Mouse (Mus musculus): ENCODE measurements around the gene Arhgap44. TPM values are rescaled to one million over a fixed set of nuclear protein-coding genes. Genes with fewer than 3 reads are reported as not detected.

The Arhgap44 gene
- polyA plus RNA-seq, 1 experiment: 1.1 TPM

DNA sequence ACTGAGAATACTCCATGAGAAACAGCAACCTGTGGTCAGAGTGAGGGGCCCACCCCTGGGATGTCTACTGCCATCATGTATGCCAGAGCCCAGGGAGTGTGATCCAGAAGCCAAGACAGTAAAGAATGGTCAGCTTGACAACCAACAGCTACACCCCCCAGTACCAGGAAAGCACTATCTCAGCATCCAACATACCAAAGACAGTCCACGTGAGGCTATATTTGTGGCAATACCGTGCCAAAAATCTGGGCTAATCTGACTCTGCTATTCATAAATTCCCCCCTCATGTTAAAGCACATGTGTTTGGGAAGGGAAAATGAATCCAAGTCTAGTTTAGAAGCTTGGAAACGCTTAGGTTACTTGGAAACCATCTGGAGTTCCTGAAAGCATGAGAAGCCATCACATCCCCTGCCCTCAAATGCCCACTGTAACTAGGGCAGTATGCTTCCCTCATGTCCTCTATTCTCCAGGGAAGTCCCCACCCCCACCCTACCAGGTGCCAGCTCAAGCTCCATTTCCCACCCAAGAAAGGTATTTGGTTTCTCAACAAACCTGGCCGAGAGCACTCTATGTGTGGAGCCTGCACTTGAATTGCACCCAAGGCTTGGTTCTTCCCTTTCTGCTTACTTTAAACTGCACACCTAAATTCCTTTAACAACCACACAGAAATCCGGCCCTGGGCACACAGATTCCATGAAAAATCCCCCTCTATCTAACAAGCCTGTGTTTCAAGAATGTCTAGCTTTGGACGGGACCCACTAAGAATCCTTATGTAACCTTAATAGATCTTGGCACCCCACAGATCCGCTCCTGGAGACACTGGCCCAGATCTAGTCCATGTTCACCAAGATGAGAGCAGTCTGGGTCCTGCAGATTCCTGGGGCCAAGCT, 1.5 kb downstream of the Arhgap44 start:
- no peak overlapping the region for H3K4me3 ChIP-seq (ENCODE audit: low read depth, low read length)

DNA sequence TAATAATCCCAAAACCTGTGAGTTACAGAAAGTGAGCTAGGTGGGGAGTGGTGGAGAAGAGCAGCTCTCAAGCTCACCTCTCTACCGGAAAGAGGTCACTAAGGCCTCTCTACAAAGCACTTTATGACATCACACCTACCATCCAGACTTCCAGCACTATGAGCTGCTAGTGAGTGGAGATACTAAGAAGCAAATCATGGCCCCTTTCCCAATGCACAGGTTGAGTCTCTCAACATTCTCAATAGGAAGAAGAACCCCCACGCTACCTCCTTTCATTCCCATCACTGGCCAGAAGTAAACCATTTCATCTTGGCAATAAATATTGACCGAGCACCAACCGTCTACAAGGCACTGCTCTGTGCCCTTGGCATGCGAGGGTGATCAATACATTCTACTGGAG, 3.0 kb downstream of the Arhgap44 start, which contains the start of gene 1700086D15Rik:
1700086D15Rik (minus strand) TSS at position 101 of the 400 bp plus-strand sequence.
- 80% methylated on average over 5 of the region's 5 CpGs for WGBS
- TF ChIP-seq POLR2A (IDR thresholded peaks at IDR 0.05; ENCODE audit: low read depth, low read length) (no peak), CTCF (IDR thresholded peaks at IDR 0.05; ENCODE audit: extremely low read depth, insufficient read length, insufficient replicate concordance, low read depth, low read length) (no peak)
- no peak within 1 kb of the TSS for H3K4me3 ChIP-seq (ENCODE audit: low read depth, low read length)

More for the DNA sequence above, 1.5 kb downstream of the Arhgap44 start:
- no peaks in the 10 kb centered on the region for H3K36me3 ChIP-seq (ENCODE audit: control insufficient read depth, insufficient read depth, low read length)
- 48% methylated on average over 7 of the region's 7 CpGs for WGBS
- no peaks in the 10 kb centered on the region for H3K4me1 ChIP-seq (ENCODE audit: control insufficient read depth, insufficient read depth, insufficient read length, low read length)
- H3K27ac ChIP-seq (ENCODE audit: insufficient read depth, low read depth, low read length): no peak overlapping the region
- H3K27me3 ChIP-seq (ENCODE audit: control insufficient read depth, insufficient read depth, low read length): no peaks in the 10 kb centered on the region
- TF ChIP-seq POLR2A (IDR thresholded peaks at IDR 0.05; ENCODE audit: low read depth, low read length) (no peak), CTCF (IDR thresholded peaks at IDR 0.05; ENCODE audit: extremely low read depth, insufficient read length, insufficient replicate concordance, low read depth, low read length) (no peak)

GRCm38 (mm10) chr11:65158658-65158990, 4.1 kb downstream of the Arhgap44 start:
- no peak overlapping the region for H3K27ac ChIP-seq (ENCODE audit: insufficient read depth, low read depth, low read length)
- no peak for TF ChIP-seq POLR2A (IDR thresholded peaks at IDR 0.05; ENCODE audit: low read depth, low read length)
- TF ChIP-seq CTCF (IDR thresholded peaks at IDR 0.05; ENCODE audit: extremely low read depth, insufficient read length, insufficient replicate concordance, low read depth, low read length): no peak
- no peak overlapping the region for H3K4me3 ChIP-seq (ENCODE audit: low read depth, low read length)
- H3K4me1 ChIP-seq (ENCODE audit: control insufficient read depth, insufficient read depth, insufficient read length, low read length): no peaks in the 10 kb centered on the region
- 90% methylated on average over 5 of the region's 5 CpGs for WGBS
- no peaks in the 10 kb centered on the region for H3K36me3 ChIP-seq (ENCODE audit: control insufficient read depth, insufficient read depth, low read length)
- H3K27me3 ChIP-seq (ENCODE audit: control insufficient read depth, insufficient read depth, low read length): no peaks in the 10 kb centered on the region

More for the DNA sequence above, 3.0 kb downstream of the Arhgap44 start, which contains the start of gene 1700086D15Rik:
- H3K36me3 ChIP-seq (ENCODE audit: control insufficient read depth, insufficient read depth, low read length): no peaks in the 10 kb centered on the region
- no peaks in the 10 kb centered on the region for H3K27me3 ChIP-seq (ENCODE audit: control insufficient read depth, insufficient read depth, low read length)
- no peak within 1 kb of the TSS for H3K27ac ChIP-seq (ENCODE audit: insufficient read depth, low read depth, low read length)
- H3K4me1 ChIP-seq (ENCODE audit: control insufficient read depth, insufficient read depth, insufficient read length, low read length): no peaks in the 10 kb centered on the region

DNA sequence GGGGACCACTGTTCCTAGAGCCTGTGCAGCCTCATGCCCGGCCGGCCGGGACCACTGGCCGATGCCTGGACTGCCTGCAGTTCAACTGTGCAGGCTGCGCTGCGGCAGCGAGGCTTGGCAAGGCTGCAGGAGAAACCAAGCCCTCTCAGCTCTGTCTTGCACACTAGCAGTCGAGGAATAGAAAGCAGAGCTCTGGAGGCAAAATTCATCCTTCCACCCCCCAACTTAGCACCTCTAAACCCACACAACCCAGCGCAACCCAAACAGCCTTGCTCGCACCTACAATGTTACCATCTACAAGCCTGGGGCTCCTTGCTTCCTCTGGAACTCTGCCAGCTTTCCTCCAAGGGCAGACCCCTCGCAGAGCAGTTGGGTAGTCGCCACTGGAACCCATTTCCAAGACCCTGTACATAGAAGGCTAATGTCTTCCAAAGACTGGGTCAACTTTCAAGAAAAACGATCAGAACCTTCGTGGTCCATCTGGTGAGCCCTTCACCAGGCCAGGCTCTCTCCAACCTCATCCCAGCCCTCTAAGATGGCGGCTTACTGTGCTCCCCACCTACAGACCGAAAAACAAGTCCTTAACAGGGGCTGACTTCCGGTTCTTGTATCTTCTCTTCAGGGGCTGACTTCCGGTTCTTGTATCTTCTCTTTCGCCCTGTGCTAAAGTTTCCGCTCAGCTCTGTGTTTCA, 4.6 kb downstream of the Arhgap44 start:
- 91% methylated on average over 20 of the region's 20 CpGs for WGBS
- Histone ChIP-seq H3K27ac (ENCODE audit: insufficient read depth, low read depth, low read length) (no peak overlapping the region), H3K4me3 (ENCODE audit: low read depth, low read length) (no peak overlapping the region), H3K27me3 (ENCODE audit: control insufficient read depth, insufficient read depth, low read length) (no peaks in the 10 kb centered on the region), H3K4me1 (ENCODE audit: control insufficient read depth, insufficient read depth, insufficient read length, low read length) (no peaks in the 10 kb centered on the region), H3K36me3 (ENCODE audit: control insufficient read depth, insufficient read depth, low read length) (no peaks in the 10 kb centered on the region)
- TF ChIP-seq POLR2A (IDR thresholded peaks at IDR 0.05; ENCODE audit: low read depth, low read length): no peak
- TF ChIP-seq CTCF (IDR thresholded peaks at IDR 0.05; ENCODE audit: extremely low read depth, insufficient read length, insufficient replicate concordance, low read depth, low read length): no peak

DNA sequence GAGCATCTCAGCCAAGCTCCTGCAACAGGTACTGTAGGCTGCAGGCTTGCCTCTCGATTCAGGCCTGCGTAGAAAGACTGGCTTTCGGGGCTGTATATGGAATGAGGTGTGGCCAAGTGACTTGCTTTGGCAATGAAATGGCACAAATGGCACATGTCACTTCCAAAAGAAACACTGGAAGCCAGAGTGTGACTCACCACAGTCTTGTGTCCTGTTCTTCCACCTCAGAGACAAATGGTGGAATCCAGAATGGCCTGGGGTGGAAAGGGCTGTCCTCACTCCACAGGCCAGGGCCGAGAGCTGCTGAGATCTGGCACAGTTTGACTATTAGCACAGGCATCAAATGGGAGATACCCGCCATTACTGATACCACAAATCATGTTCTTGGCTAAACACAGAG, 9.8 kb downstream of the Arhgap44 start:
- Histone ChIP-seq H3K27ac (ENCODE audit: insufficient read depth, low read depth, low read length) (no peak overlapping the region), H3K4me3 (ENCODE audit: low read depth, low read length) (no peak overlapping the region), H3K36me3 (ENCODE audit: control insufficient read depth, insufficient read depth, low read length) (no peaks in the 10 kb centered on the region), H3K27me3 (ENCODE audit: control insufficient read depth, insufficient read depth, low read length) (no peaks in the 10 kb centered on the region), H3K4me1 (ENCODE audit: control insufficient read depth, insufficient read depth, insufficient read length, low read length) (no peaks in the 10 kb centered on the region)
- no peak for TF ChIP-seq CTCF (IDR thresholded peaks at IDR 0.05; ENCODE audit: extremely low read depth, insufficient read length, insufficient replicate concordance, low read depth, low read length)
- 83% methylated on average over 5 of the region's 5 CpGs for WGBS

GRCm38 (mm10) chr11:65148441-65148840, 14.3 kb downstream of the Arhgap44 start:
- Histone ChIP-seq H3K36me3 (ENCODE audit: control insufficient read depth, insufficient read depth, low read length) (no peaks in the 10 kb centered on the region), H3K4me3 (ENCODE audit: low read depth, low read length) (no peak overlapping the region), H3K4me1 (ENCODE audit: control insufficient read depth, insufficient read depth, insufficient read length, low read length) (no peaks in the 10 kb centered on the region), H3K27me3 (ENCODE audit: control insufficient read depth, insufficient read depth, low read length) (no peaks in the 10 kb centered on the region), H3K27ac (ENCODE audit: insufficient read depth, low read depth, low read length) (no peak overlapping the region)
- 78% methylated on average over 7 of the region's 7 CpGs for WGBS
- TF ChIP-seq CTCF (IDR thresholded peaks at IDR 0.05; ENCODE audit: extremely low read depth, insufficient read length, insufficient replicate concordance, low read depth, low read length): no peak
- no peak for TF ChIP-seq POLR2A (IDR thresholded peaks at IDR 0.05; ENCODE audit: low read depth, low read length)

DNA sequence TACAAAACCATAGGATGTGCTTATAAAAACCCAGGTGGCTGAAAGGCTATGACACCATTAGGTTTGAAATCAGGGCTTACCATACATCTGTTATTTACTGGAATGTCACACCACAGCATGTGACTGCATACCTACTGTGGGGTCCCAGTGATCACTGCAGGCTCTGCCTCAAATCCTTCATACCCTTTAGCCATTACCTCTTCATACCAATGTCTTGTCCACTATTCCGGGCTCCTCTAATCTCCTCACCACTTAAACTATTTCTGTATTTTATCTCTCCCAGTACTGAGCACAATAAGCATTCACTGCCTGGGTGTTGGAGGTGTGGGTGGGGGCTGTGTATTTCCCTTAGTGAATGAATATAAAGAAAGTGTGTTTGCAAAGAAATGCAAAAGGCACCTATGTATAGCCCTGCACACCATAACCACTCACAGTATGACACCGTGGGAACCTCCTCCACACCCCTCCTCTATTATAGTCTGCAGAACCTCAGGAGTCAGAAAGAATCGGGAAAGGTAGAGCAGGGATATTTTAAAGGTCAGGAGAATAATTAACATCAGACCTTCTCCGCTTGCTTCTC, 19.8 kb downstream of the Arhgap44 start:
- Histone ChIP-seq H3K4me3 (ENCODE audit: low read depth, low read length) (no peak overlapping the region), H3K4me1 (ENCODE audit: control insufficient read depth, insufficient read depth, insufficient read length, low read length) (no peaks in the 10 kb centered on the region), H3K27ac (ENCODE audit: insufficient read depth, low read depth, low read length) (no peak overlapping the region), H3K27me3 (ENCODE audit: control insufficient read depth, insufficient read depth, low read length) (no peaks in the 10 kb centered on the region), H3K36me3 (ENCODE audit: control insufficient read depth, insufficient read depth, low read length) (no peaks in the 10 kb centered on the region)
- no peak for TF ChIP-seq POLR2A (IDR thresholded peaks at IDR 0.05; ENCODE audit: low read depth, low read length)
- no peak for TF ChIP-seq CTCF (IDR thresholded peaks at IDR 0.05; ENCODE audit: extremely low read depth, insufficient read length, insufficient replicate concordance, low read depth, low read length)
- WGBS: 57% methylated on average over 4 of the region's 4 CpGs
